Mouse (Mus musculus): Measurements from ENCODE around the gene Gm17093. TPM values are rescaled to one million over a fixed set of nuclear protein-coding genes. Genes with fewer than 3 reads are reported as not detected.
"Not testable (repeated sequence)": the region's sequence is repeated elsewhere in the genome, so short reads cannot be mapped to it uniquely, and the experiment has no call there.

Gm17093 gene
- not detected in 2 replicates for polyA plus RNA-seq (2014; fragmentation: Nextera tagmentation; extraction: Ambion mirVana)

GRCm38 (mm10) chr14:44517976-44518375 is at the start of gene Gm17093:
Gene Gm17093 (plus strand): TSS chr14:44518276.
- H3K27ac ChIP-seq (replicated peaks in 1 of 2; ENCODE audit: control insufficient read depth in 1 of 2, insufficient read depth in 1 of 2, low read depth in 2 of 2, low read length in 2 of 2); H3K9ac ChIP-seq (ENCODE audit: low read length); H3K4me1 ChIP-seq (ENCODE audit: control insufficient read depth in 2 of 2, insufficient read depth in 2 of 2, low read length in 2 of 2); H3K9me3 ChIP-seq (ENCODE audit: control insufficient read depth, low read length); ATAC-seq (ENCODE audit: insufficient number of reproducible peaks, insufficient read depth, low FRiP score, low read depth); H3K36me3 ChIP-seq (ENCODE audit: control insufficient read depth, insufficient read depth, low read length); H3K4me2 ChIP-seq (ENCODE audit: low read length); H3K27me3 ChIP-seq (ENCODE audit: control insufficient read depth, insufficient read depth, low read length); H3K4me3 ChIP-seq (ENCODE audit: control insufficient read depth in 1 of 2, insufficient read depth in 1 of 2, low read depth in 1 of 2, low read length in 2 of 2): not testable (repeated sequence)
- WGBS: 67% methylated on average over 5 of the region's 5 CpGs

- H3K36me3 ChIP-seq (ENCODE audit: control insufficient read depth, insufficient read depth, low read length); H3K9ac ChIP-seq (ENCODE audit: low read length); H3K4me3 ChIP-seq (ENCODE audit: control insufficient read depth in 1 of 2, insufficient read depth in 1 of 2, low read depth in 1 of 2, low read length in 2 of 2); H3K4me2 ChIP-seq (ENCODE audit: low read length); H3K27ac ChIP-seq (replicated peaks in 1 of 2; ENCODE audit: control insufficient read depth in 1 of 2, insufficient read depth in 1 of 2, low read depth in 2 of 2, low read length in 2 of 2); H3K9me3 ChIP-seq (ENCODE audit: control insufficient read depth, low read length); H3K4me1 ChIP-seq (ENCODE audit: control insufficient read depth in 2 of 2, insufficient read depth in 2 of 2, low read length in 2 of 2); H3K27me3 ChIP-seq (ENCODE audit: control insufficient read depth, insufficient read depth, low read length); ATAC-seq (ENCODE audit: insufficient number of reproducible peaks, insufficient read depth, low FRiP score, low read depth): not testable (repeated sequence)
- whole genome bisulfite sequencing: 88% methylated on average over 1 of the region's 1 CpGs
These were observed 25.9 kb upstream of the Gm17093 start, which contains the start of gene BC061237 for GRCm38 (mm10) chr14:44492163-44492562. Gene BC061237 (plus strand): TSS chr14:44492463.

GRCm38 (mm10) chr14:44547961-44548360 is 29.9 kb downstream of the Gm17093 start:
- H3K27me3 ChIP-seq (ENCODE audit: control insufficient read depth, insufficient read depth, low read length); H3K36me3 ChIP-seq (ENCODE audit: control insufficient read depth, insufficient read depth, low read length); H3K27ac ChIP-seq (replicated peaks in 1 of 2; ENCODE audit: control insufficient read depth in 1 of 2, insufficient read depth in 1 of 2, low read depth in 2 of 2, low read length in 2 of 2); ATAC-seq (ENCODE audit: insufficient number of reproducible peaks, insufficient read depth, low FRiP score, low read depth); H3K9me3 ChIP-seq (ENCODE audit: control insufficient read depth, low read length); H3K4me2 ChIP-seq (ENCODE audit: low read length); H3K4me1 ChIP-seq (ENCODE audit: control insufficient read depth in 2 of 2, insufficient read depth in 2 of 2, low read length in 2 of 2); H3K9ac ChIP-seq (ENCODE audit: low read length); H3K4me3 ChIP-seq (ENCODE audit: control insufficient read depth in 1 of 2, insufficient read depth in 1 of 2, low read depth in 1 of 2, low read length in 2 of 2): not testable (repeated sequence)
- WGBS: 65% methylated on average over 3 of the region's 5 CpGs

Other genes with a start within 250 kb of the Gm17093 start
- gene Gm8220, start 232.7 kb upstream of the Gm17093 start, polyA plus RNA-seq (2014; fragmentation: Nextera tagmentation; extraction: Ambion mirVana): not detected in 2 replicates
- not detected in 2 replicates for gene Gm5930, start 179.7 kb upstream of the Gm17093 start, polyA plus RNA-seq (2014; fragmentation: Nextera tagmentation; extraction: Ambion mirVana)
- gene Gm8229, start 152.9 kb upstream of the Gm17093 start, polyA plus RNA-seq (2014; fragmentation: Nextera tagmentation; extraction: Ambion mirVana): not detected in 2 replicates
- not detected in 2 replicates for gene Gm3371, start 107.6 kb upstream of the Gm17093 start, polyA plus RNA-seq (2014; fragmentation: Nextera tagmentation; extraction: Ambion mirVana)
- not detected in 2 replicates for gene Gm8232, start 84.6 kb upstream of the Gm17093 start, polyA plus RNA-seq (2014; fragmentation: Nextera tagmentation; extraction: Ambion mirVana)
- not detected in 2 replicates for gene BC061237, start 25.8 kb upstream of the Gm17093 start, polyA plus RNA-seq (2014; fragmentation: Nextera tagmentation; extraction: Ambion mirVana)
- not detected in 2 replicates for gene Gm8247, start 64.9 kb downstream of the Gm17093 start, polyA plus RNA-seq (2014; fragmentation: Nextera tagmentation; extraction: Ambion mirVana)
- gene Gm5624, start 109.7 kb downstream of the Gm17093 start, polyA plus RNA-seq (2014; fragmentation: Nextera tagmentation; extraction: Ambion mirVana): not detected in 2 replicates
- gene Gm8257, start 188.2 kb downstream of the Gm17093 start, polyA plus RNA-seq (2014; fragmentation: Nextera tagmentation; extraction: Ambion mirVana): not detected in 2 replicates
- gene Gm8267, start 232.1 kb downstream of the Gm17093 start, polyA plus RNA-seq (2014; fragmentation: Nextera tagmentation; extraction: Ambion mirVana): not detected in 2 replicates

All from heart, embryonic 14.5 days (tissue).